Comparison of ENCODE assay signal across 8 mouse cellular contexts in the genomic region with DNA sequence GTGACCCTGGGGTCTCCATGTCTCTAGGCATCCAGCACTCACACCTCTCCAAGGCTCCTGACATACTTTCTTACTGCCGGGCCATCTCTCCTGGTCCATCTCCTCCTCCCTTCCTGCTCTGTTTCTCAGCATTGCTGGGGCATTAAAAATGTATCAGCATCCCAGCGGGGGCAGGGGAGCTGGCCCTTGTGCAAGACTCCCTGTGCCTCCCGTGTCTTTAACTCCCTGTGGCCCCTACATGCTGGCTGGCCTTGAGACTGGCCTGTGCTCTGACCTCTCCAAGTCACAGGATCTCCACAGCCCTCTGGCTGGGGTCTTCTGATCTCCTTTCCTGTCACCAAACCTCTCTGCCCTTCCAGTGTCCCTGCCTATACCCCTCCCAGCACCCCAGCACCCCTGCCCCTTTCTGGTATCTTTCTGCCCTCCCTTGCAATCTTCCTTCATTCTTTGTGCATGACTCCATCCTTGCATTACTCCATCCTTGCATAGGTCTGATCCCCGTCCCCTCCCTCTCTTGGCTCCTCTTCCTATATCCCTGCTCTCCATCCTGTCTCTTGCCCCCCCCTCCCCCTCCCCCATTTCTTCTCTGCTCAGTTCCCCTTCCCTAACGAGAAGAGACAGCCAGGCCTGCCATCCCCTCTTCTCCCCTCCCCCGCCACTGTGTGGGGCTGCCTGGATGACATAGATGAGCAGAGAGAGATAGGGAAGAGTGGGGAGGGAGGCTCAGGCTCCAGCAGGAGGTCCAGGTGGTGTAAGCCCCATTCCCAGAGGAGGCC. TPM values are rescaled to one million over a fixed set of nuclear protein-coding genes. Genes with fewer than 3 reads are reported as not detected.
DNase-seq lines count a peak whose midpoint lies in the region; ATAC-seq lines count a peak whose summit lies in the region.

No protein-coding gene starts in this region.

- H3K9ac ChIP-seq in forebrain, embryonic 12.5 days = peak overlapping the region; percentile 27; the same call in 1 of the 2 replicates
- H3K9ac ChIP-seq in stomach, embryonic 16.5 days (ENCODE audit: low read length) = peak overlapping the region; percentile 96

- no peaks in the 10 kb centered on the region for H3K9me3 ChIP-seq in forebrain, embryonic 12.5 days
- H3K9me3 ChIP-seq in stomach, embryonic 16.5 days (replicated peaks; ENCODE audit: control insufficient read depth, low read length) = no peaks in the 10 kb centered on the region

- 30% methylated on average over 6 of the region's 6 CpGs for WGBS in forebrain, embryonic 12.5 days
- 25% methylated on average over 6 of the region's 6 CpGs for WGBS in stomach, embryonic 16.5 days

- peak; percentile 23 for DNase-seq in left cerebral cortex, postnatal 4 days
- no peak for DNase-seq in left cerebral cortex, postnatal 25 days (ENCODE audit: low spot score in 2 of 2)
- DNase-seq in liver = peak; percentile 50
- no peak for DNase-seq in thymus, postnatal 4 days
- no peak for DNase-seq in ovary, postnatal 10 days (ENCODE audit: low spot score)
- no peak for DNase-seq in kidney, adult 9 months

- intact Hi-C loops in left cerebral cortex, postnatal 4 days (cut with DNase I) = no loop called here
- intact Hi-C loops in left cerebral cortex, postnatal 25 days (cut with DNase I) = no loop called here

- H3K4me2 ChIP-seq in forebrain, embryonic 12.5 days = peak overlapping the region; percentile 89
- peak overlapping the region; percentile 83 for H3K4me2 ChIP-seq in stomach, embryonic 16.5 days (ENCODE audit: low read depth, low read length)

- H3K36me3 ChIP-seq in forebrain, embryonic 12.5 days (replicated peaks) = peaks cover 11% of the 10 kb centered on the region
- H3K36me3 ChIP-seq in stomach, embryonic 16.5 days (ENCODE audit: control insufficient read depth, insufficient read depth, low read length) = no peaks in the 10 kb centered on the region

- ATAC-seq in forebrain, embryonic 12.5 days (ENCODE audit: low FRiP score) = no peak
- ATAC-seq in stomach, embryonic 16.5 days (ENCODE audit: insufficient read depth, low FRiP score) = no peak

- H3K27me3 ChIP-seq in forebrain, embryonic 12.5 days = no peaks in the 10 kb centered on the region
- H3K27me3 ChIP-seq in stomach, embryonic 16.5 days (ENCODE audit: control insufficient read depth, insufficient read depth, low read length) = no peaks in the 10 kb centered on the region

- peaks cover 42% of the 10 kb centered on the region for H3K4me1 ChIP-seq in forebrain, embryonic 12.5 days
- peaks cover 59% of the 10 kb centered on the region for H3K4me1 ChIP-seq in stomach, embryonic 16.5 days (ENCODE audit: control insufficient read depth, insufficient read depth, low read length)

- no peak overlapping the region for H3K27ac ChIP-seq in forebrain, embryonic 12.5 days
- H3K27ac ChIP-seq in stomach, embryonic 16.5 days (ENCODE audit: low read length) = peak overlapping the region; percentile 96

- 0 out of 2 replicates have a peak overlapping the region, but pooled peaks have one; percentile 8 for H3K4me3 ChIP-seq in forebrain, embryonic 12.5 days (replicated peaks)
- H3K4me3 ChIP-seq in stomach, embryonic 16.5 days (replicated peaks; ENCODE audit: low read length) = peak overlapping the region; percentile 89

RNA-seq across cellular contexts. Expression of a gene that starts 3.7 kb away (rescaled TPM):
- total RNA-seq in left cerebral cortex, postnatal 4 days (2021) = 10 to 100 TPM; 35.7 to 36.4 TPM
- 1 to 10 TPM; 7.4 to 9.3 TPM for total RNA-seq in left cerebral cortex, postnatal 25 days (2021)
- 45.9 and 47.3 TPM in 2 replicates for polyA plus RNA-seq in forebrain, embryonic 12.5 days (2016; fragmentation: Nextera tagmentation; extraction: Ambion mirVana)
- polyA plus RNA-seq in stomach, embryonic 16.5 days (2015; fragmentation: Nextera tagmentation; extraction: Ambion mirVana) = 98.6 and 104 TPM in 2 replicates

RNA-seq across cellular contexts. Expression of a gene that starts 24.2 kb away (rescaled TPM):
- 1 to 10 TPM; 6.8 to 7.4 TPM for total RNA-seq in left cerebral cortex, postnatal 4 days (2021)
- 10 to 100 TPM; 10.4 to 12.5 TPM for total RNA-seq in left cerebral cortex, postnatal 25 days (2021)
- 8.9 and 10.9 TPM in 2 replicates for polyA plus RNA-seq in forebrain, embryonic 12.5 days (2016; fragmentation: Nextera tagmentation; extraction: Ambion mirVana)
- polyA plus RNA-seq in stomach, embryonic 16.5 days (2015; fragmentation: Nextera tagmentation; extraction: Ambion mirVana) = 118 and 122 TPM in 2 replicates

RNA-seq across cellular contexts. Expression of a gene that starts 31.4 kb away (rescaled TPM):
- 100 to 1,000 TPM in 1 of 2 experiments, 10 to 100 TPM in 1; 95.8 to 104 TPM for total RNA-seq in left cerebral cortex, postnatal 4 days (2021)
- total RNA-seq in left cerebral cortex, postnatal 25 days (2021) = 100 to 1,000 TPM; 112 to 115 TPM
- polyA plus RNA-seq in forebrain, embryonic 12.5 days (2016; fragmentation: Nextera tagmentation; extraction: Ambion mirVana) = 136 and 149 TPM in 2 replicates
- polyA plus RNA-seq in stomach, embryonic 16.5 days (2015; fragmentation: Nextera tagmentation; extraction: Ambion mirVana) = 65.2 and 81.8 TPM in 2 replicates

RNA-seq across cellular contexts. Expression of a gene that starts 47.6 kb away (rescaled TPM):
- total RNA-seq in left cerebral cortex, postnatal 4 days (2021) = 100 to 1,000 TPM; 576 to 662 TPM
- 1,000 to 10,000 TPM; 2,052 to 2,099 TPM for total RNA-seq in left cerebral cortex, postnatal 25 days (2021)
- polyA plus RNA-seq in forebrain, embryonic 12.5 days (2016; fragmentation: Nextera tagmentation; extraction: Ambion mirVana) = 115 and 128 TPM in 2 replicates
- 385 and 438 TPM in 2 replicates for polyA plus RNA-seq in stomach, embryonic 16.5 days (2015; fragmentation: Nextera tagmentation; extraction: Ambion mirVana)

RNA-seq across cellular contexts. Expression of a gene that starts 50.0 kb away (rescaled TPM):
- under 1 TPM in 1 of 2 experiments, not detected in 1; 0.93 TPM for total RNA-seq in left cerebral cortex, postnatal 4 days (2021)
- not detected for total RNA-seq in left cerebral cortex, postnatal 25 days (2021)
- 0.47 and 0.56 TPM in 2 replicates for polyA plus RNA-seq in forebrain, embryonic 12.5 days (2016; fragmentation: Nextera tagmentation; extraction: Ambion mirVana)
- 31.2 and 32.9 TPM in 2 replicates for polyA plus RNA-seq in stomach, embryonic 16.5 days (2015; fragmentation: Nextera tagmentation; extraction: Ambion mirVana)

Comparison
In these comparisons a context has a peak if more than half of its experiments do, and no peak if none do; other contexts are left out.
1. DNase-seq: peak in left cerebral cortex, postnatal 4 days (single experiment) and liver (single experiment); none in left cerebral cortex, postnatal 25 days (0 of 2), thymus, postnatal 4 days (single experiment), ovary, postnatal 10 days (single experiment) and kidney, adult 9 months (single experiment).